16 mouse cellular contexts compared by ENCODE assay signal in the genomic region with DNA sequence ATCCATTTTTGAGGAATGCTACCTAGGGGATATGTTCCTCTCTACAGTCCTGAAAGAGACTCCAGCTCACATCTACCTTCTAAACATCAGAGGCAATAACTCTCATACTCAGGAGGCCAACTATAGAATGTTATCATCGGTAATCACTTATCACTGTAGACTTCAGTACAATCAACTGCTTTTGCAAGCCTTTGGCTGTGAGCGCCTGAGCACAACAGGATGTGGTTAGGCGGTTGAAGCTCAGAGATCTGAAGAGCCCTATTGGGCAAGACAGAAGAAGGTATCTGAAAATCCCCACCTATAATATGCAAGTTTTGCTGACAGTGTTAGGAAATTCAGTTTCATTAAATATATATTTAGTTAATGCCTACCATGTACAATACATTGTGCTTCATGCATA. TPM values are rescaled to one million over a fixed set of nuclear protein-coding genes. Genes with fewer than 3 reads are reported as not detected.
DNase-seq lines count a peak whose midpoint lies in the region; ATAC-seq and TF ChIP-seq lines count a peak whose summit lies in the region.
"Had no signal": no experiment of that assay in that cellular context is flagged by ENCODE, and none has a peak within 500 bp of the region (broad histone marks: within the 10 kb centered on the region; RNA-seq: fewer than 3 reads in every experiment).

No protein-coding gene starts in this region.

- WGBS in heart, postnatal 0 days, result 83% methylated on average over 3 of the region's 3 CpGs
- WGBS in midbrain, embryonic 13.5 days, result 94% methylated on average over 3 of the region's 3 CpGs
- 83% methylated on average over 3 of the region's 3 CpGs for WGBS in heart, embryonic 12.5 days

- H3K4me1 ChIP-seq in heart, postnatal 0 days (ENCODE audit: control insufficient read depth, insufficient read depth), result no peaks in the 10 kb centered on the region
- peaks cover 57% of the 10 kb centered on the region for H3K4me1 ChIP-seq in G1E (ENCODE audit: insufficient read depth, low read depth, low read length)
- no peaks in the 10 kb centered on the region for H3K4me1 ChIP-seq in midbrain, embryonic 13.5 days (replicated peaks)
- no peaks in the 10 kb centered on the region for H3K4me1 ChIP-seq in heart, embryonic 12.5 days (replicated peaks)
- H3K4me1 ChIP-seq: embryonic facial prominence, embryonic 15.5 days; heart, embryonic 13.5 days; midbrain, embryonic 15.5 days had no signal

- no peak for TF ChIP-seq CTCF in heart, postnatal 0 days (IDR thresholded peaks at IDR 0.05; ENCODE audit: low read depth)
- no peak for TF ChIP-seq CTCF in G1E (IDR thresholded peaks at IDR 0.05; ENCODE audit: low read depth, low read length)

- no peaks in the 10 kb centered on the region for H3K9me3 ChIP-seq in heart, postnatal 0 days (replicated peaks; ENCODE audit: control insufficient read depth, low read length)
- peaks cover 4% of the 10 kb centered on the region for H3K9me3 ChIP-seq in G1E (replicated peaks)
- H3K9me3 ChIP-seq in midbrain, embryonic 13.5 days, result no peaks in the 10 kb centered on the region
- no peaks in the 10 kb centered on the region for H3K9me3 ChIP-seq in heart, embryonic 12.5 days (replicated peaks)
- H3K9me3 ChIP-seq: embryonic facial prominence, embryonic 15.5 days; heart, embryonic 13.5 days; midbrain, embryonic 15.5 days had no signal

- no peak for TF ChIP-seq EP300 in heart, postnatal 0 days (IDR thresholded peaks at IDR 0.05; ENCODE audit: low read depth)

- no peak overlapping the region for H3K9ac ChIP-seq in heart, postnatal 0 days (replicated peaks; ENCODE audit: low read depth, low read length)
- no peak overlapping the region for H3K9ac ChIP-seq in midbrain, embryonic 13.5 days (replicated peaks)
- H3K9ac ChIP-seq in heart, embryonic 12.5 days, result no peak overlapping the region
- H3K9ac ChIP-seq: embryonic facial prominence, embryonic 15.5 days; heart, embryonic 13.5 days; midbrain, embryonic 15.5 days had no signal

- intact Hi-C loops in heart, postnatal 10 days (cut with DNase I), result no loop called here

- no peaks in the 10 kb centered on the region for H3K27me3 ChIP-seq in heart, postnatal 0 days (ENCODE audit: control insufficient read depth, insufficient read depth, low read length)
- no peaks in the 10 kb centered on the region for H3K27me3 ChIP-seq in G1E (ENCODE audit: insufficient read depth, low read length)
- no peaks in the 10 kb centered on the region for H3K27me3 ChIP-seq in midbrain, embryonic 13.5 days
- H3K27me3 ChIP-seq in heart, embryonic 12.5 days (replicated peaks), result no peaks in the 10 kb centered on the region
- H3K27me3 ChIP-seq: embryonic facial prominence, embryonic 15.5 days; heart, embryonic 13.5 days; midbrain, embryonic 15.5 days had no signal

- H3K4me3 ChIP-seq in heart, postnatal 0 days (ENCODE audit: low read depth, low read length), result no peak overlapping the region
- no peak overlapping the region for H3K4me3 ChIP-seq in G1E (ENCODE audit: low read depth, low read length)
- no peak overlapping the region for H3K4me3 ChIP-seq in midbrain, embryonic 13.5 days (replicated peaks)
- no peak overlapping the region for H3K4me3 ChIP-seq in heart, embryonic 12.5 days
- H3K4me3 ChIP-seq: embryonic facial prominence, embryonic 15.5 days; heart, embryonic 13.5 days; midbrain, embryonic 15.5 days had no signal

- DNase-seq in heart, postnatal 0 days (ENCODE audit: low spot score), result no peak
- no peak for DNase-seq in heart, postnatal 10 days
- peak; percentile 63 for DNase-seq in G1E (ENCODE audit: low spot score)
- peak; percentile 70 to 81 for DNase-seq in thymus, postnatal 10 days (ENCODE audit: low spot score in 2 of 2)
- DNase-seq in adrenal gland, adult 2 months, result no peak
- DNase-seq: cerebellum, adult 11-12 months; layer of hippocampus, adult 9-11 months had no signal

- H3K36me3 ChIP-seq in heart, postnatal 0 days (replicated peaks; ENCODE audit: control insufficient read depth, insufficient read depth, low read length), result no peaks in the 10 kb centered on the region
- H3K36me3 ChIP-seq in G1E (replicated peaks), result no peaks in the 10 kb centered on the region
- no peaks in the 10 kb centered on the region for H3K36me3 ChIP-seq in midbrain, embryonic 13.5 days
- H3K36me3 ChIP-seq in heart, embryonic 12.5 days, result no peaks in the 10 kb centered on the region
- H3K36me3 ChIP-seq: embryonic facial prominence, embryonic 15.5 days; heart, embryonic 13.5 days; midbrain, embryonic 15.5 days had no signal

- H3K27ac ChIP-seq in heart, postnatal 0 days (ENCODE audit: low read depth), result peak overlapping the region; percentile 51; the same call in 1 of the 2 replicates
- H3K27ac ChIP-seq in midbrain, embryonic 13.5 days, result no peak overlapping the region
- H3K27ac ChIP-seq in heart, embryonic 12.5 days (ENCODE audit: poor library complexity, severe bottlenecking), result no peak overlapping the region
- H3K27ac ChIP-seq: embryonic facial prominence, embryonic 15.5 days; heart, embryonic 13.5 days; hindbrain, postnatal 0 days had no signal

- ATAC-seq in heart, postnatal 0 days (ENCODE audit: insufficient read depth, low read depth), result no peak
- peak; percentile 98 for ATAC-seq in G1E (ENCODE audit: extremely low read depth, insufficient number of reproducible peaks, low FRiP score, poor library complexity, severe bottlenecking)
- peak; percentile 47; the same call in 1 of the 2 replicates for ATAC-seq in megakaryocyte-erythroid progenitor cell, adult 5-6 weeks (replicated peaks; ENCODE audit: low FRiP score, low TSS enrichment, poor library complexity, severe bottlenecking)
- ATAC-seq in midbrain, embryonic 13.5 days, result no peak
- no peak for ATAC-seq in heart, embryonic 12.5 days (ENCODE audit: insufficient number of reproducible peaks, low FRiP score)
- ATAC-seq: forebrain, embryonic 14.5 days; hindbrain, postnatal 0 days; midbrain, embryonic 15.5 days had no signal

- H3K4me2 ChIP-seq in heart, postnatal 0 days (ENCODE audit: low read depth, low read length), result no peak overlapping the region
- no peak overlapping the region for H3K4me2 ChIP-seq in midbrain, embryonic 13.5 days (replicated peaks)
- H3K4me2 ChIP-seq in heart, embryonic 12.5 days, result no peak overlapping the region
- H3K4me2 ChIP-seq: embryonic facial prominence, embryonic 15.5 days; heart, embryonic 13.5 days; midbrain, embryonic 15.5 days had no signal

RNA-seq across cellular contexts. Expression of a gene that starts 29.1 kb away (rescaled TPM):
- total RNA-seq in heart, postnatal 0 days (2014; rRNA removed; ENCODE audit: low replicate concordance), result not detected in 2 replicates
- polyA plus RNA-seq in heart, postnatal 0 days (2015; fragmentation: Nextera tagmentation; extraction: Ambion mirVana), result not detected in 2 replicates
- total RNA-seq in heart, postnatal 10 days (2021), result not detected
- total RNA-seq in G1E (2014; fragmentation: Nextera tagmentation) (not detected in 2 replicates), G1E (2017) (not detected in 2 replicates)
- polyA plus RNA-seq in G1E (2012), result not detected in 2 replicates
- not detected in 2 replicates for total RNA-seq in megakaryocyte-erythroid progenitor cell, adult 5-6 weeks (2014; fragmentation: Nextera tagmentation)
- total RNA-seq in megakaryocyte-erythroid progenitor cell, adult 5-6 weeks (2017), result not detected in 2 replicates
- polyA plus RNA-seq in midbrain, embryonic 13.5 days (2015; fragmentation: Nextera tagmentation; extraction: Ambion mirVana), result 0.32 and 0.53 TPM in 2 replicates
- polyA plus RNA-seq in heart, embryonic 12.5 days (2016; fragmentation: Nextera tagmentation; extraction: Ambion mirVana), result not detected in 2 replicates
- not detected for total RNA-seq in adrenal gland, adult 2 months (2021)
- polyA plus RNA-seq in adrenal gland, adult 2 months (2012; rRNA removed), result 0.07 and 0.22 TPM in 2 replicates
- total RNA-seq: gastrocnemius, adult 8-10 months had no signal
- polyA plus RNA-seq: heart, embryonic 13.5 days had no signal

RNA-seq across cellular contexts. Expression of a gene that starts 58.9 kb away (rescaled TPM):
- 1.7 and 2.0 TPM in 2 replicates for total RNA-seq in heart, postnatal 0 days (2014; rRNA removed; ENCODE audit: low replicate concordance)
- 1.6 and 1.9 TPM in 2 replicates for polyA plus RNA-seq in heart, postnatal 0 days (2015; fragmentation: Nextera tagmentation; extraction: Ambion mirVana)
- total RNA-seq in heart, postnatal 10 days (2021), result 1 to 10 TPM; 2.3 to 2.7 TPM
- total RNA-seq in G1E (2014; fragmentation: Nextera tagmentation), result 33.3 and 36.4 TPM in 2 replicates
- 24.8 TPM in 2 replicates for total RNA-seq in G1E (2017)
- 3.7 and 4.2 TPM in 2 replicates for polyA plus RNA-seq in G1E (2012)
- total RNA-seq in megakaryocyte-erythroid progenitor cell, adult 5-6 weeks (2014; fragmentation: Nextera tagmentation), result 11.6 and 20.3 TPM in 2 replicates
- total RNA-seq in megakaryocyte-erythroid progenitor cell, adult 5-6 weeks (2017), result 11.0 and 16.3 TPM in 2 replicates
- polyA plus RNA-seq in midbrain, embryonic 13.5 days (2015; fragmentation: Nextera tagmentation; extraction: Ambion mirVana), result 10.6 and 12.0 TPM in 2 replicates
- polyA plus RNA-seq in heart, embryonic 12.5 days (2016; fragmentation: Nextera tagmentation; extraction: Ambion mirVana), result 11.0 and 13.5 TPM in 2 replicates
- 1 to 10 TPM in 1 of 2 experiments, under 1 TPM in 1; 0.72 to 1.0 TPM for total RNA-seq in adrenal gland, adult 2 months (2021)
- 0.30 and 1.2 TPM in 2 replicates for polyA plus RNA-seq in adrenal gland, adult 2 months (2012; rRNA removed)

RNA-seq across cellular contexts. Expression of a gene that starts 59.0 kb away (rescaled TPM):
- total RNA-seq in heart, postnatal 0 days (2014; rRNA removed; ENCODE audit: low replicate concordance), result 0.35 and 5.2 TPM in 2 replicates
- polyA plus RNA-seq in heart, postnatal 0 days (2015; fragmentation: Nextera tagmentation; extraction: Ambion mirVana), result 14.8 and 15.1 TPM in 2 replicates
- 1 to 10 TPM; 4.6 to 5.0 TPM for total RNA-seq in heart, postnatal 10 days (2021)
- total RNA-seq in G1E (2014; fragmentation: Nextera tagmentation) (0.73 and 11.0 TPM in 2 replicates), G1E (2017) (1.6 and 2.3 TPM in 2 replicates)
- 0.16 and 0.25 TPM in 2 replicates for polyA plus RNA-seq in G1E (2012)
- total RNA-seq in megakaryocyte-erythroid progenitor cell, adult 5-6 weeks (2014; fragmentation: Nextera tagmentation), result 2.6 TPM in 1 of 2 replicates, not detected in the other
- total RNA-seq in megakaryocyte-erythroid progenitor cell, adult 5-6 weeks (2017), result not detected in 2 replicates
- 30.6 and 31.7 TPM in 2 replicates for polyA plus RNA-seq in midbrain, embryonic 13.5 days (2015; fragmentation: Nextera tagmentation; extraction: Ambion mirVana)
- 7.3 and 10.8 TPM in 2 replicates for polyA plus RNA-seq in heart, embryonic 12.5 days (2016; fragmentation: Nextera tagmentation; extraction: Ambion mirVana)
- 1 to 10 TPM; 3.1 to 5.3 TPM for total RNA-seq in adrenal gland, adult 2 months (2021)
- polyA plus RNA-seq in adrenal gland, adult 2 months (2012; rRNA removed), result 0.57 and 0.94 TPM in 2 replicates

Comparison
In these comparisons a context has a peak if more than half of its experiments do, and no peak if none do; other contexts are left out.
1. ATAC-seq: peak in G1E (single experiment) and megakaryocyte-erythroid progenitor cell, adult 5-6 weeks (single experiment); none in heart, postnatal 0 days (single experiment), midbrain, embryonic 13.5 days (single experiment) and heart, embryonic 12.5 days (single experiment).
2. DNase-seq: peak in G1E (single experiment) and thymus, postnatal 10 days (2 of 2); none in heart, postnatal 0 days (single experiment), heart, postnatal 10 days (0 of 2) and adrenal gland, adult 2 months (single experiment).